Mouse (Mus musculus) sigmoid colon, adult 10 weeks (tissue): ENCODE measurements around the gene Saysd1. TPM values are rescaled to one million over a fixed set of nuclear protein-coding genes. Genes with fewer than 3 reads are reported as not detected.

Source experiments
- polyA plus RNA-seq: library from polyadenylated mRNA; stranded (reverse); fragments of 350-450 nt; fragmentation: Illumina TruSeq; extraction: RNeasy Lipid Tissue Mini Kit (QIAGEN cat#74804); gene quantifications from one replicate; pipeline ENCODE4 v1.2.3, GENCODE M21; 2014; ENCODE audit warnings: low read depth, low replicate concordance

Saysd1 gene
- 2.3 TPM for polyA plus RNA-seq

DNA sequence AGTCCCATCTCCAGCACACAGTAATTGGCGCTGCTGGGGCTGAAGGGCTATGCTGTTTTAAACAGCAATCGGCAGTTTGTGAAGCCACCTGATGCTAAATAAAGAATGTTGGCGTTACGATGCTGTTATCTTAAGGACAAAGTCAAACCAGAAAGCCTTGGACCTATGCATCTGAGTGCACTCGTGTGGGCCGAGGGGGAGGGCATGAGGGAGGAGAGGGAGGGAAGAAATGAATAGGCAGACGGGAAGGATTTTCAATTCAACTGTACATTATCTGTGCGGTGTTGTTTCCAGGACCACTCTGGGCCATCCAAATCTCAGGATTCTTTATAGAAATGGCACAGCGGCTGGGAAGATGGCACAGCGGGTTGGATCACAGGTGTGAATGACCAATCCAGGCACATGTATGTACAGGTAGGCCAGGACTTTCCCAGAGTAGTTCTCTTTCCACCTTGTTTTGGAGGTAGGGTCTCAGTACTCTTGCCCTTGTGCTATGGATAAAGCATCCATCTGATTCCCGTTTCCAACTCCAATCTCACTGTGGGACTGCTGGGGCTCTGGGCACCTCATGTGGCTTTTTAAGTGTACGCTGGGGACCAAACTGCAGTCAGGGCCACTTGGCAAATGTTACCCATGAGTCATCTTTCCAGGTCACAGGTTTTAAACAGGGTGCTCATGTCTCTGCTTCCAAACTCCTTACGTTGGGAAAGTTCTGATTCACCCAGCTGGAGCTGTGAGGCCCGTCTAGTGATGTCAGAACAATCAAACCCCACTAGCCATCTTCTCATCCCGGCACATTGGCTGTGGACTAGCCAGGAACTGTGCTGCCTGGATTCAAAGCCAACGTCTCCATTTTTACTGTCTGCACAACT, at the start of gene Saysd1:
TSS of gene Saysd1 (minus strand) at position 51 of the 872 bp plus-strand sequence.

DNA sequence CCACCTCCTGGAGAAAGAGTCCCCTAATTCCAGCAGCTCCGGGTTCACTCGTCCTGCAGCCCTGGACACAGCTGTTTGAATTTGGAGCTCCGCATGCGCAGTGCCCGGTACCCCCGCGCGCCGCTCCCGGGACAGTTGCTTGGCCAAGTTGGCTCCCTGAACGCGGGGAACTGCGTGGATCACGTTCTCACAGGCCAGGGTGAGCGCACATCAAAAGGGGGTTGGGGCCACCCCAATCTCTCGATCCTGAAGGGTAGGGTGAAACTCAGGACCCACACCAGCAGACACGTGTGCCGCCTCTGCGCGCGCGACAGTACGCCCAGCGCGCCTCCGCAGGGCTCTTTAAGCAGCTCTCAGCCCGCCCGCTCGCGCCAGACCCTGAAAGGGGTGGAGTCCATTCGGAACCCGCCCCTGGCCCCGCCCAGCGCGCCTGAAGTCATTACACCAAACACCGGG, 43.2 kb upstream of the Saysd1 start, which contains the start of gene Kcnk5:
TSS of gene Kcnk5 (minus strand) at position 344 of the 456 bp plus-strand sequence.

Other genes with a start within 250 kb of the Saysd1 start
- gene Gng2, start 160.9 kb downstream of the Saysd1 start, polyA plus RNA-seq, result 35.7 TPM
- 14.5 TPM for gene Kcnk5, start 43.3 kb upstream of the Saysd1 start, polyA plus RNA-seq
- not detected for gene Kcnk16, start 130.7 kb upstream of the Saysd1 start, polyA plus RNA-seq
- gene Nudt13, start 156.2 kb upstream of the Saysd1 start, polyA plus RNA-seq, result 11.7 TPM
- gene Ecd, start 209.6 kb upstream of the Saysd1 start, polyA plus RNA-seq, result 20.6 TPM
- gene Fam149b, start 209.6 kb upstream of the Saysd1 start, polyA plus RNA-seq, result 37.5 TPM